Mouse (Mus musculus): ENCODE measurements around the gene Pycard.
"Not testable (repeated sequence)": the region's sequence is repeated elsewhere in the genome, so short reads cannot be mapped to it uniquely, and the experiment has no call there.

Gene Pycard

GRCm38 (mm10) chr7:127993341-127993977, at the start of gene Pycard:
Gene Pycard (minus strand): TSS chr7:127993867.
- DNase-seq (ENCODE audit: low spot score), result peak; percentile 72

DNA sequence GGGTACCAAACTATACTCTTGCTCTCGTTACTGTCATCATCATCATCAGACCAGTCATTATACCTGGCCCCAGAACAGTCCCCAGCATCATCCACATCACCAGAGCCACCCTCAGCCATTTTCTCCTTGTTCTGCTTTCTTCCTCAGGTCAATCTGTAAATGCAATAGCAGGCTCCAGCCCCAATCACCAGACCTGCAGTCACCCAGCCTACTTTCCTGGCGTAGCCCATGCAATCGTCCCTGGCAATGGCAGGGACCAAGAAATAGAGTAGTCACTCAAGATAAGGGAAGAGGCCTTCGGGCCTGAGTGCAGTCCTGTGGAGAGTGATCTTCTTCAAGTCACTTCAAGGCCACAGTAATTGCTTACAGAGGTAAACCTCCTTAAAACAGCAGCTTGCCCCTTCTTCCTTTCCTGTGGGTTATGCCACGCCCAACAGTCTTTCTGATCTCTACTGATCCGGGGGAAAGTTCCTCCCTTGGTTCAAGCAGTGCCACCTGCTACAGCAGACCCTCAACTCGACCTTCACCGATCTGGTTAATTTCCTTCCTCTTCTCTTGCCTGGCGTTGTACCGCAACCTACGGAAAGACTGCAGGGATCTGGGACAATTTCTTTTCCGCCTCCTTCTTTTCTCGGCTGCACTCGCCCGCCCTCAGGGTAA, 48.6 kb upstream of the Pycard start:
- not testable (repeated sequence) for DNase-seq (ENCODE audit: low spot score)

- no peak for DNase-seq (ENCODE audit: low spot score)
Observed at GRCm38 (mm10) chr7:128033616-128034015, 39.9 kb upstream of the Pycard start.

DNA sequence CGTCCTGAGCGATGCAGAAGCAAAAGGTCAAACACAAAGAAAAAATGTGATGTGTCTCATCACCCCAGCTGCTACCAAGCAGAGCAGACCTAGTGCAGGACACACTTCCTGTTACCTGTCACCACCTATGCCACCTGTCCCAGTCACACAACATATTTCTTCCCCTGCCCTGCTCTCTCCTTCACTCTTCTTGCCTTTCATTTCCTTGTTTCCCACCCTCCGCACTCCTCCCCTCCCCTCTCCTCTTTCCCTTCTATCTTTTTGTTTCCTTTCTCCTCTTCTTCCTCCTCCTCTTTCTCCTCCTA, 39.3 kb upstream of the Pycard start:
- no peak for DNase-seq (ENCODE audit: low spot score)

- DNase-seq (ENCODE audit: low spot score), result no peak
Observed at GRCm38 (mm10) chr7:128032290-128032988, 38.8 kb upstream of the Pycard start.

- peak; percentile 53 for DNase-seq (ENCODE audit: low spot score)
Observed at GRCm38 (mm10) chr7:128031403-128031976, 37.8 kb upstream of the Pycard start.

DNA sequence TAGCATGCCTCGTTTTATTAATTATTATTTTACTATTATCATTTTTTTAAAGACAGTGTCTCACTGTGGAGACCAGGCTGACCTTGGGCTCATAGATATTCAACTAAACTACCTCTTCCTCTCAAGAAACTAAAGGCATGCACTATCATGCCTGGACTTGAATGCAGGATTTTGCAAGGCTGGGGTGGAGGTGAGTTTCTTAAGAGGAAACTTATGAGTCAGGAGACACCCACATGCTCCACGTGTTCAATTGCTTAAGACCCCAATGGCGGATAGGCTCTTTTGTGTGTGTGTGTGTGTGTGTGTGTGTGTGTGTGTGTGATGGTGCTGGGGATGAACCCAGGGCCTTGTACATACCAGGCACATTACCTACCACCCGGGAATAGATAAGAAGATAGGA, 31.7 kb upstream of the Pycard start:
- DNase-seq (ENCODE audit: low spot score), result no peak

- DNase-seq (ENCODE audit: low spot score), result no peak
Observed at GRCm38 (mm10) chr7:128024932-128025331, 31.3 kb upstream of the Pycard start.

- no peak for DNase-seq (ENCODE audit: low spot score)
Observed at GRCm38 (mm10) chr7:128024364-128024763, 30.7 kb upstream of the Pycard start.

- DNase-seq (ENCODE audit: low spot score), result no peak
Observed at GRCm38 (mm10) chr7:128023565-128023964, 29.9 kb upstream of the Pycard start.

GRCm38 (mm10) chr7:128022974-128023373, 29.3 kb upstream of the Pycard start:
- no peak for DNase-seq (ENCODE audit: low spot score)

GRCm38 (mm10) chr7:128019187-128019586, 25.5 kb upstream of the Pycard start:
- no peak for DNase-seq (ENCODE audit: low spot score)

GRCm38 (mm10) chr7:128018275-128018674, 24.6 kb upstream of the Pycard start:
- no peak for DNase-seq (ENCODE audit: low spot score)

DNA sequence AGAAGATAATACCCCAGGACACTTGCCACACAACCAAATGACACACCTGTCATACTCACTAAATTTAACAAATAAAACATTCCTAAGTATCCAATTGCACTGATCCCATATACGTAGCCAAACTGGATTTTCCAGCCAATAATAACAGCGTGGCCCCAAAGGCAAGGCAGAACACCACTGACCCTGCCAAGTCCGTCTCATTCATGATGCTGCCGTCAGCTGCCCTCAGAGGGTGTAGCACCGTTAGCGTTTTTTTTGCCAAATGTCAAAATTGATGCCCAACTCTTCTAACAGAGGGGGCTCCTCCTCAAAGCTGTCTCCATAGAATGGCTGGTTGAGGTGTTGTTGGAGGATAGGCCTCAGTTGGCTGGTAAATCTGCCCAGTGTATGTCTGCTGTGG, 23.0 kb upstream of the Pycard start:
- no peak for DNase-seq (ENCODE audit: low spot score)

- DNase-seq (ENCODE audit: low spot score), result not testable (repeated sequence)
Observed at GRCm38 (mm10) chr7:128016134-128016533, 22.5 kb upstream of the Pycard start.

DNA sequence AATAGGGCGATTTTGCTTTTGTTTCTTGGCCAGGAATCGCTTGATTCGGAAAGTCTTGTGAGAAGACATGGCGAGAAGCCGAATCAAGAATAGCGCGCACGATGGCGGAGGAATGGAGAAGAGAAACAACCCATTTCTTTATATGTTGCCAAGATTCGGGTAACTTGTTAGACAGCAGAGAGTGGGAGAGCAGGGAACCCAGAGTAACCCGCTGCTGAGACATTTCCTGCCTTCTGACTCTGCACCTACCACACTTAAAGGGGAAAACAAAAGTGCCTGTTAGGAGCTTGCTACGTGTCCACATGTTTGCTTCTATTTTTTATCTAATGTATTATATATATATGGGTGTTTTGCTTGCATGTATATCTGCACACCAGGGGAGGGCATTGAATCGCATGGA, 19.4 kb upstream of the Pycard start:
- DNase-seq (ENCODE audit: low spot score), result no peak

- DNase-seq (ENCODE audit: low spot score), result no peak
Observed at GRCm38 (mm10) chr7:128012136-128012780, 18.6 kb upstream of the Pycard start.

DNA sequence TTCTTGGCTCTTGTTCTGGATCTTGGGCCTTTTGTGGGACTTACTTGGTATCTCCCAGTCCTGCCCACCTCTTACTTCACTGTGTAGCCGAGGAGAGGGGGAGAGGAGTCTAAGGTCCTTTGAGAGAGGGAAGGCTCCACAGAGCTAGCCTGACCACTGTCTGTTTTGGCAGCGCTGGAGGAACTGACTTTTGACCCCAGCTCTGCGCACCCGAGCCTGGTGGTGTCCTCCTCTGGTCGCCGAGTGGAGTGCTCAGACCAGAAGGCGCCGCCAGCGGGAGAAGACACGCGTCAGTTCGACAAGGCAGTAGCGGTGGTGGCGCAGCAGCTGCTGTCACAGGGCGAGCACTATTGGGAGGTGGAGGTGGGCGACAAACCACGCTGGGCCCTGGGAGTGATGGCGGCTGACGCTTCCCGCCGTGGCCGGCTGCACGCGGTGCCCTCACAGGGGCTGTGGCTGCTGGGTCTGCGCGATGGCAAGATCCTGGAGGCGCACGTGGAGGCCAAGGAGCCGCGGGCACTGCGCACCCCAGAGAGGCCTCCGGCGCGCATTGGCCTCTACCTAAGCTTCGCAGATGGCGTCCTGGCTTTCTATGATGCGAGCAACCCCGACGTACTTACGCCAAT, 16.2 kb upstream of the Pycard start:
- no peak for DNase-seq (ENCODE audit: low spot score)

DNA sequence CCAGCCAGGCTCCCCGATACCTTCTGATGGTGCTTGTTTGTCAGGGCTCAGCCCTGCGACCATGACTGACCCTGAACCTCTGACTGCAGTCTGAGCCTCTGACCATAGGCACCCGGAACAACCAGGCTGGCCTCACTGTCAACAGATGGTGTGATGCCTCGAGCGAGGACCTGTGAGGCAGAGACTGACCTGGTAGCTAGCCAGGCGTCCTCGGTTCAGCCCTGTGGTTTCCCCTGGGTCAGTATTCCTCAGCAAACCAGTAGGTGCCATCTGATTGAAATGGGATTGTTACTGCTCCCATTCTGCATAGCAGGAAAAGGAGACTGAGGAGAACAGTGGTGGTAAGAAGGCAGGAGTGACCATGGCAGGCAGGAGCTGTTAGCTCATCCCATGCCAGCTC, 12.5 kb upstream of the Pycard start:
- DNase-seq (ENCODE audit: low spot score), result no peak

DNA sequence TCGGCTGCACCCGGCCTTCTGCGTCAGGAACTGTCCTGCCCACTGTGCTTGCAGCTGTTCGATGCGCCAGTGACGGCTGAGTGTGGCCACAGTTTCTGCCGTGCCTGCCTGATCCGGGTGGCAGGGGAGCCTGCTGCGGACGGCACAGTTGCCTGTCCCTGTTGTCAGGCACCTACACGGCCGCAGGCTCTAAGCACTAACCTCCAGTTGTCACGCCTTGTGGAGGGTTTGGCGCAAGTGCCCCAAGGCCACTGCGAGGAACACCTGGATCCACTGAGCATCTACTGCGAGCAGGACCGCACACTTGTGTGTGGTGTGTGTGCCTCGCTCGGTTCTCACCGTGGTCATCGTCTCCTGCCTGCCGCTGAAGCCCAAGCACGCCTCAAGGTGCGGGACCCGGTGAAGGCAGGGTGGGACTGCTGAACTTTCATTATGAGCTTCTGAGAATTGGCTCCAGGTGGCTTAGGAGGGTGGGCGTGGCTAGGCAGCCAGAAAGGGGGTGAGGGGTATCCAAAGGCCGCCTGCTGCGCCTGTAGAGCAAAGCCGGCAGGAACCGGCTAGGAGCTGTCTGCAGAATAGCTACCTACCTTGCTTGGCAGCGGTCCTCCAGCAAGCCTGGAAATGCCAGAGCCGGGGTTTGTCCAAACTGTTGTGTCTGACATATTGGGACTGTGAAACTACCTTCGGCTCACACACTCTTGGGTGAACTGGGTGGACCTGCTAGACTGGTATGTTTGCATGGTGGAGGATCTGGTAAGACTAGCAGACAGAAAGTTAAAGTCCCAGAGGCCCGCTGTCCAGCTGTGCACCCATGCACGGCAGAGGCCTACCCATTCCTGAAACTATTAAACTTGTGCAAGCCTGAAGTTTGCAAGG, 11.1 kb upstream of the Pycard start:
- peak; percentile 49 for DNase-seq (ENCODE audit: low spot score)

DNA sequence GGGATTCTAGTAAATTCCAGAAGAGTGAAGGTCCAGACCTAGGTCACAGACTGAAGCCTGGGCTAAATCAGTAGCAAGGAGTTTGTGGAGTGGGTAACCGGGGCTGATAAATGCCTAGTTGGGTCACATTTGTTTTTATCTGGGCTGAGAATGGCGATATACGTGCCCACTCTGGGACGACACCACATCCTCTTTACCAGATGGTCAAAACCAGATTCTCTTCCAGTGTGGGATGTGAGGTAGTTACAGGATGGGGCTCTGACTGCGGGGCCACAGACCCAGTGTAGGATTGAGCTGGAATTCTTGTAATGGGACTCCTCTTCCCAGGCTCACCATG, 10.5 kb upstream of the Pycard start:
- no peak for DNase-seq (ENCODE audit: low spot score)

Measured in lung, postnatal 25 days (tissue).